Mouse (Mus musculus) liver, embryonic 14.5 days (tissue): ENCODE results near the gene Tsn. TPM values are rescaled to one million over a fixed set of nuclear protein-coding genes. Genes with fewer than 3 reads are reported as not detected.
A peak's percentile ranks its signal among the peaks of the same experiment; 100 is the strongest.

ENCODE experiments used
- ATAC-seq: fragments of 200-750 bp; cut with Nextera tagmentation; 2 replicates; pipeline ENCODE4 v1.8.0; 2017; ENCODE audit warnings: moderate number of reproducible peaks, mild to moderate bottlenecking, moderate library complexity; ENCODE audit not compliant: insufficient read depth
- DNase-seq, 3 experiments: peaks; one replicate each; pipeline ENCODE4 v3.0.0-alpha.2; 2012 to 2013; ENCODE audit warnings: low read depth in 3 of 3, low spot score in 3 of 3
- H3K27ac ChIP-seq: fragments of 300-500 bp; sonication (generic); 2 replicates; pipeline ENCODE4 v1.5.1; 2014; ENCODE audit warnings: moderate library complexity, mild to moderate bottlenecking, control low read depth, inconsistent platforms
- H3K27me3 ChIP-seq: fragments of 300-500 bp; sonication (generic); 2 replicates; pipeline ENCODE4 v1.6.1; 2014; ENCODE audit warnings: mild to moderate bottlenecking, low read length, moderate library complexity; ENCODE audit not compliant: control insufficient read depth, insufficient read depth
- H3K36me3 ChIP-seq: fragments of 300-500 bp; sonication (generic); replicated peaks from 2 replicates; pipeline ENCODE4 v1.6.1; 2014; ENCODE audit warnings: low read depth; ENCODE audit not compliant: control insufficient read depth, insufficient read depth
- H3K4me1 ChIP-seq, 2 experiments: fragments of 200-500 bp in 1 of 2; fragments of 300-500 bp in 1 of 2; sonication (generic) in 1 of 2; replicated peaks; 2 replicates each; pipeline ENCODE4 v1.6.1; 2012 to 2014; ENCODE audit warnings: antibody characterized with exemption in 1 of 2, inconsistent platforms in 1 of 2, low read length in 1 of 2; ENCODE audit not compliant: control insufficient read depth in 2 of 2, insufficient read depth in 2 of 2
- H3K4me2 ChIP-seq: fragments of 300-500 bp; sonication (generic); 2 replicates; pipeline ENCODE4 v1.6.1; 2014; ENCODE audit warnings: low read depth, mild to moderate bottlenecking, control low read depth, moderate library complexity
- H3K4me3 ChIP-seq, 2 experiments: fragments of 200-500 bp in 1 of 2; fragments of 300-500 bp in 1 of 2; sonication (generic) in 1 of 2; 2 replicates each; pipeline ENCODE4 v1.5.1; 2012 to 2014; ENCODE audit warnings: low read depth in 2 of 2, low read length in 2 of 2, mild to moderate bottlenecking in 2 of 2, control low read depth in 1 of 2, inconsistent platforms in 1 of 2, moderate library complexity in 1 of 2; ENCODE audit not compliant: insufficient read depth in 1 of 2
- H3K9ac ChIP-seq: fragments of 300-500 bp; sonication (generic); replicated peaks from 2 replicates; pipeline ENCODE4 v1.6.1; 2014; ENCODE audit warnings: mild to moderate bottlenecking, control low read depth, moderate library complexity
- H3K9me3 ChIP-seq: fragments of 300-500 bp; sonication (generic); 2 replicates; pipeline ENCODE4 v1.6.1; 2016; ENCODE audit warnings: low read length, mixed read lengths; ENCODE audit not compliant: control insufficient read depth
- CTCF ChIP-seq: IDR thresholded peaks from 2 replicates; pipeline ENCODE4 v1.5.1; 2016; ENCODE audit warnings: antibody characterized with exemption, low read depth, control low read depth
- EP300 ChIP-seq: IDR thresholded peaks from 2 replicates; pipeline ENCODE4 v1.6.1; 2016; ENCODE audit warnings: antibody characterized with exemption, low read depth
- WGBS: fragments of 180-500 bp; shearing (Covaris S2); extraction: QIAGEN DNeasy Blood & Tissue Kit; methylation state at CpG from one replicate; pipeline ENCODE4 v1.1.7; 2014; ENCODE audit not compliant: insufficient replicate concordance; 5-methylcytosine and 5-hydroxymethylcytosine counted together
- polyA plus RNA-seq, 2 experiments: library from polyadenylated mRNA; depleted of rRNA in 1 of 2; stranded (reverse) in 1 of 2; unstranded in 1 of 2; fragments of >200 nt; fragmentation: Nextera tagmentation in 1 of 2; extraction: Ambion mirVana in 1 of 2; gene quantifications; 2 replicates each; pipeline versions ENCODE4 v1.2.1 to v1.2.3; 2012 to 2014

The Tsn gene
- polyA plus RNA-seq, 2 experiments = 35.0 to 144 TPM

GRCm38 (mm10) chr1:118310780-118311621 lies 538 bp downstream of the Tsn start:
- ATAC-seq = peak; percentile 98
- DNase-seq = peak; percentile 69 to 74 (median 70)
- peak overlapping the region; percentile 78 for H3K27ac ChIP-seq
- peak; percentile 52 for TF ChIP-seq EP300
- TF ChIP-seq CTCF = no peak
- peaks cover 15% of the 10 kb centered on the region for H3K36me3 ChIP-seq
- H3K9me3 ChIP-seq = no peaks in the 10 kb centered on the region
- H3K27me3 ChIP-seq = no peaks in the 10 kb centered on the region; the same call in 1 of the 2 replicates
- H3K9ac ChIP-seq = peak overlapping the region; percentile 97
- WGBS = under 1% methylated on average over 67 of the region's 67 CpGs
- peaks cover 10 to 11% of the 10 kb centered on the region in 2 experiments for H3K4me1 ChIP-seq
- peak overlapping the region; percentile 89 for H3K4me2 ChIP-seq
- peak overlapping the region; percentile 86 to 98 for H3K4me3 ChIP-seq

- Histone ChIP-seq H3K36me3 (peaks cover 52% of the 10 kb centered on the region), H3K27me3 (no peaks in the 10 kb centered on the region), H3K4me1 (no peaks in the 10 kb centered on the region), H3K4me3 (no peak overlapping the region), H3K9me3 (no peaks in the 10 kb centered on the region), H3K9ac (no peak overlapping the region), H3K27ac (no peak overlapping the region), H3K4me2 (no peak overlapping the region)
- DNase-seq = no peak
- ATAC-seq = no peak
- WGBS = 70% methylated on average over 2 of the region's 2 CpGs
- no peak for TF ChIP-seq CTCF
- TF ChIP-seq EP300 = no peak
These were observed 13.8 kb downstream of the Tsn start for GRCm38 (mm10) chr1:118297719-118298118.

GRCm38 (mm10) chr1:118296673-118297072 lies 14.9 kb downstream of the Tsn start:
- DNase-seq = no peak
- ATAC-seq = no peak
- H3K4me3 ChIP-seq = no peak overlapping the region
- no peaks in the 10 kb centered on the region for H3K4me1 ChIP-seq
- H3K9ac ChIP-seq = no peak overlapping the region
- no peak for TF ChIP-seq CTCF
- no peak for TF ChIP-seq EP300
- H3K4me2 ChIP-seq = no peak overlapping the region
- WGBS = 68% methylated on average over 3 of the region's 3 CpGs
- H3K27ac ChIP-seq = no peak overlapping the region
- H3K9me3 ChIP-seq = no peaks in the 10 kb centered on the region
- no peaks in the 10 kb centered on the region for H3K27me3 ChIP-seq
- H3K36me3 ChIP-seq = peaks cover 41% of the 10 kb centered on the region

GRCm38 (mm10) chr1:118294826-118295225 lies 16.7 kb downstream of the Tsn start:
- 74% methylated on average over 5 of the region's 5 CpGs for WGBS
- no peaks in the 10 kb centered on the region for H3K27me3 ChIP-seq
- no peaks in the 10 kb centered on the region for H3K4me1 ChIP-seq
- H3K4me2 ChIP-seq = no peak overlapping the region
- H3K9me3 ChIP-seq = no peaks in the 10 kb centered on the region
- no peak overlapping the region for H3K4me3 ChIP-seq
- no peak overlapping the region for H3K9ac ChIP-seq
- H3K27ac ChIP-seq = no peak overlapping the region
- no peak for TF ChIP-seq EP300
- TF ChIP-seq CTCF = no peak
- peaks cover 24% of the 10 kb centered on the region for H3K36me3 ChIP-seq
- no peak for DNase-seq
- ATAC-seq = no peak

GRCm38 (mm10) chr1:118294192-118294591 lies 17.3 kb downstream of the Tsn start:
- DNase-seq (no peak), ATAC-seq (no peak)
- TF ChIP-seq CTCF (no peak), EP300 (no peak)
- Histone ChIP-seq H3K4me2 (no peak overlapping the region), H3K9me3 (no peaks in the 10 kb centered on the region), H3K9ac (no peak overlapping the region), H3K27me3 (no peaks in the 10 kb centered on the region), H3K4me3 (no peak overlapping the region), H3K27ac (no peak overlapping the region), H3K36me3 (peaks cover 18% of the 10 kb centered on the region), H3K4me1 (no peaks in the 10 kb centered on the region)
- WGBS = 84% methylated on average over 3 of the region's 3 CpGs
